Mouse (Mus musculus): ENCODE measurements around the gene Ppfia1.

The Ppfia1 gene

GRCm38 (mm10) chr7:144549904-144550566 lies 3.5 kb downstream of the Ppfia1 start:
- DNase-seq (ENCODE audit: low spot score): no peak

- no peak for DNase-seq (ENCODE audit: low spot score)
These were observed 8.3 kb downstream of the Ppfia1 start for GRCm38 (mm10) chr7:144545231-144545630.

- DNase-seq (ENCODE audit: low spot score): no peak
These were observed 12.2 kb downstream of the Ppfia1 start for GRCm38 (mm10) chr7:144541351-144541750.

- no peak for DNase-seq (ENCODE audit: low spot score)
These were observed 14.4 kb downstream of the Ppfia1 start for GRCm38 (mm10) chr7:144539146-144539545.

GRCm38 (mm10) chr7:144538030-144538644 lies 15.4 kb downstream of the Ppfia1 start:
- DNase-seq (ENCODE audit: low spot score): no peak

- DNase-seq (ENCODE audit: low spot score): no peak
These were observed 17.2 kb downstream of the Ppfia1 start for GRCm38 (mm10) chr7:144536367-144536766.

GRCm38 (mm10) chr7:144534773-144535172 lies 18.8 kb downstream of the Ppfia1 start:
- DNase-seq (ENCODE audit: low spot score): no peak

GRCm38 (mm10) chr7:144531585-144532378 lies 21.7 kb downstream of the Ppfia1 start:
- no peak for DNase-seq (ENCODE audit: low spot score)

GRCm38 (mm10) chr7:144529851-144530250 lies 23.7 kb downstream of the Ppfia1 start:
- DNase-seq (ENCODE audit: low spot score): no peak

- DNase-seq (ENCODE audit: low spot score): no peak
These were observed 25.8 kb downstream of the Ppfia1 start for GRCm38 (mm10) chr7:144527723-144528221.

GRCm38 (mm10) chr7:144526649-144527048 lies 26.9 kb downstream of the Ppfia1 start:
- no peak for DNase-seq (ENCODE audit: low spot score)

- DNase-seq (ENCODE audit: low spot score): no peak
These were observed 28.9 kb downstream of the Ppfia1 start for GRCm38 (mm10) chr7:144524427-144525191.

GRCm38 (mm10) chr7:144523415-144523814 lies 30.1 kb downstream of the Ppfia1 start:
- no peak for DNase-seq (ENCODE audit: low spot score)

- DNase-seq (ENCODE audit: low spot score): no peak
These were observed 31.6 kb downstream of the Ppfia1 start for GRCm38 (mm10) chr7:144521927-144522326.

GRCm38 (mm10) chr7:144519852-144520251 lies 33.7 kb downstream of the Ppfia1 start:
- DNase-seq (ENCODE audit: low spot score): no peak

- DNase-seq (ENCODE audit: low spot score): no peak
These were observed 36.8 kb downstream of the Ppfia1 start for GRCm38 (mm10) chr7:144516711-144517110.

- no peak for DNase-seq (ENCODE audit: low spot score)
These were observed 44.4 kb downstream of the Ppfia1 start for GRCm38 (mm10) chr7:144509090-144509489.

- DNase-seq (ENCODE audit: low spot score): no peak
These were observed 46.7 kb downstream of the Ppfia1 start for GRCm38 (mm10) chr7:144506807-144507206.

GRCm38 (mm10) chr7:144503959-144504358 lies 49.6 kb downstream of the Ppfia1 start:
- no peak for DNase-seq (ENCODE audit: low spot score)

GRCm38 (mm10) chr7:144492931-144493330 lies 60.6 kb downstream of the Ppfia1 start:
- no peak for DNase-seq (ENCODE audit: low spot score)

GRCm38 (mm10) chr7:144490201-144490873 lies 63.2 kb downstream of the Ppfia1 start:
- DNase-seq (ENCODE audit: low spot score): no peak

Data from retina, embryonic 14.5 days (tissue).